Mouse (Mus musculus): Measurements from ENCODE around the gene Aloxe3. TPM values are rescaled to one million over a fixed set of nuclear protein-coding genes. Genes with fewer than 3 reads are reported as not detected.

The Aloxe3 gene
- total and polyA plus RNA-seq, 2 experiments = 0.09 TPM; not detected in 1

GRCm38 (mm10) chr11:69096360-69096986 is 29.2 kb upstream of the Aloxe3 start:
- Histone ChIP-seq H3K79me2 (ENCODE audit: control insufficient read depth, insufficient read depth, low read length) (peaks cover 13% of the 10 kb centered on the region; the same call in 1 of the 2 replicates), H3K9ac (ENCODE audit: low read depth, low read length) (peak overlapping the region; percentile 51), H3K4me1 (ENCODE audit: control insufficient read depth, insufficient read depth, low read length) (peaks cover 18% of the 10 kb centered on the region), H3K27ac (replicated peaks; ENCODE audit: insufficient read depth, low read depth, low read length) (peak overlapping the region; percentile 98), H3K27me3 (ENCODE audit: control insufficient read depth, insufficient read depth, low read length) (no peaks in the 10 kb centered on the region), H3K36me3 (ENCODE audit: control insufficient read depth, insufficient read depth, low read length) (peaks cover 11% of the 10 kb centered on the region), H3K4me3 (ENCODE audit: insufficient read depth, low read depth, low read length) (peak overlapping the region; percentile 82)
- no peak for DNase-seq (ENCODE audit: extremely low read depth, low read depth, low spot score)
- TF ChIP-seq POLR2A (IDR thresholded peaks at IDR 0.05; ENCODE audit: extremely low read depth, insufficient read depth, low read length) (no peak), CTCF (IDR thresholded peaks at IDR 0.05; ENCODE audit: low read depth, low read length) (no peak)
- 2% methylated on average over 9 of the region's 9 CpGs for WGBS

- DNase-seq (ENCODE audit: extremely low read depth, low read depth, low spot score) = peak; percentile 87
- TF ChIP-seq POLR2A (IDR thresholded peaks at IDR 0.05; ENCODE audit: extremely low read depth, insufficient read depth, low read length) = peak; percentile 54; the same call in 1 of the 2 replicates
- 0 out of 2 replicates have a peak, but pooled peaks have one; percentile 11 for TF ChIP-seq CTCF (IDR thresholded peaks at IDR 0.05; ENCODE audit: low read depth, low read length)
- Histone ChIP-seq H3K27ac (replicated peaks; ENCODE audit: insufficient read depth, low read depth, low read length) (peak overlapping the region; percentile 98), H3K36me3 (ENCODE audit: control insufficient read depth, insufficient read depth, low read length) (peaks cover 18% of the 10 kb centered on the region), H3K4me3 (ENCODE audit: insufficient read depth, low read depth, low read length) (peak overlapping the region; percentile 39), H3K9ac (ENCODE audit: low read depth, low read length) (peak overlapping the region; percentile 67), H3K79me2 (ENCODE audit: control insufficient read depth, insufficient read depth, low read length) (peaks cover 13% of the 10 kb centered on the region; the same call in 1 of the 2 replicates), H3K4me1 (ENCODE audit: control insufficient read depth, insufficient read depth, low read length) (peaks cover 15% of the 10 kb centered on the region), H3K27me3 (ENCODE audit: control insufficient read depth, insufficient read depth, low read length) (no peaks in the 10 kb centered on the region)
- 1% methylated on average over 29 of the region's 29 CpGs for WGBS
These were observed 28.5 kb upstream of the Aloxe3 start for GRCm38 (mm10) chr11:69096987-69097900.

- Histone ChIP-seq H3K79me2 (ENCODE audit: control insufficient read depth, insufficient read depth, low read length) (peaks cover 13% of the 10 kb centered on the region; the same call in 1 of the 2 replicates), H3K9ac (ENCODE audit: low read depth, low read length) (peak overlapping the region; percentile 67), H3K4me3 (ENCODE audit: insufficient read depth, low read depth, low read length) (peak overlapping the region; percentile 8; the same call in 1 of the 2 replicates), H3K36me3 (ENCODE audit: control insufficient read depth, insufficient read depth, low read length) (peaks cover 27% of the 10 kb centered on the region), H3K27me3 (ENCODE audit: control insufficient read depth, insufficient read depth, low read length) (no peaks in the 10 kb centered on the region), H3K4me1 (ENCODE audit: control insufficient read depth, insufficient read depth, low read length) (peaks cover 12% of the 10 kb centered on the region), H3K27ac (replicated peaks; ENCODE audit: insufficient read depth, low read depth, low read length) (peak overlapping the region; percentile 92)
- 6% methylated on average over 8 of the region's 8 CpGs for WGBS
- DNase-seq (ENCODE audit: extremely low read depth, low read depth, low spot score) = peak; percentile 12
- TF ChIP-seq CTCF (IDR thresholded peaks at IDR 0.05; ENCODE audit: low read depth, low read length) (no peak), POLR2A (IDR thresholded peaks at IDR 0.05; ENCODE audit: extremely low read depth, insufficient read depth, low read length) (no peak)
These were observed 27.5 kb upstream of the Aloxe3 start for GRCm38 (mm10) chr11:69098039-69098761.

- DNase-seq (ENCODE audit: extremely low read depth, low read depth, low spot score) = peak; percentile 92
These were observed 27.0 kb upstream of the Aloxe3 start for GRCm38 (mm10) chr11:69098762-69099091.

GRCm38 (mm10) chr11:69099177-69099914 is 26.4 kb upstream of the Aloxe3 start:
- WGBS = 5% methylated on average over 22 of the region's 22 CpGs
- H3K79me2 ChIP-seq (ENCODE audit: control insufficient read depth, insufficient read depth, low read length) = peaks cover 13% of the 10 kb centered on the region; the same call in 1 of the 2 replicates
- DNase-seq (ENCODE audit: extremely low read depth, low read depth, low spot score) = peak; percentile 60
- peak overlapping the region; percentile 72 for H3K9ac ChIP-seq (ENCODE audit: low read depth, low read length)
- no peak for TF ChIP-seq CTCF (IDR thresholded peaks at IDR 0.05; ENCODE audit: low read depth, low read length)
- no peak for TF ChIP-seq POLR2A (IDR thresholded peaks at IDR 0.05; ENCODE audit: extremely low read depth, insufficient read depth, low read length)
- H3K27me3 ChIP-seq (ENCODE audit: control insufficient read depth, insufficient read depth, low read length) = no peaks in the 10 kb centered on the region
- peak overlapping the region; percentile 90 for H3K27ac ChIP-seq (replicated peaks; ENCODE audit: insufficient read depth, low read depth, low read length)
- H3K4me3 ChIP-seq (ENCODE audit: insufficient read depth, low read depth, low read length) = peak overlapping the region; percentile 62
- peaks cover 38% of the 10 kb centered on the region for H3K36me3 ChIP-seq (ENCODE audit: control insufficient read depth, insufficient read depth, low read length)
- H3K4me1 ChIP-seq (ENCODE audit: control insufficient read depth, insufficient read depth, low read length) = peaks cover 12% of the 10 kb centered on the region

More at GRCm38 (mm10) chr11:69098762-69099091, 27.0 kb upstream of the Aloxe3 start:
- H3K4me3 ChIP-seq (ENCODE audit: insufficient read depth, low read depth, low read length) = peak overlapping the region; percentile 62
- H3K4me1 ChIP-seq (ENCODE audit: control insufficient read depth, insufficient read depth, low read length) = peaks cover 12% of the 10 kb centered on the region
- H3K36me3 ChIP-seq (ENCODE audit: control insufficient read depth, insufficient read depth, low read length) = peaks cover 32% of the 10 kb centered on the region
- 0% methylated on average over 19 of the region's 19 CpGs for WGBS
- no peaks in the 10 kb centered on the region for H3K27me3 ChIP-seq (ENCODE audit: control insufficient read depth, insufficient read depth, low read length)
- H3K9ac ChIP-seq (ENCODE audit: low read depth, low read length) = peak overlapping the region; percentile 72
- H3K79me2 ChIP-seq (ENCODE audit: control insufficient read depth, insufficient read depth, low read length) = peaks cover 13% of the 10 kb centered on the region; the same call in 1 of the 2 replicates
- no peak for TF ChIP-seq CTCF (IDR thresholded peaks at IDR 0.05; ENCODE audit: low read depth, low read length)
- peak; percentile 57 for TF ChIP-seq POLR2A (IDR thresholded peaks at IDR 0.05; ENCODE audit: extremely low read depth, insufficient read depth, low read length)
- peak overlapping the region; percentile 92 for H3K27ac ChIP-seq (replicated peaks; ENCODE audit: insufficient read depth, low read depth, low read length)

Measured in liver, adult 2 months (tissue).